Mouse (Mus musculus) hematopoietic stem cell, adult 5-6 weeks (primary cell): ENCODE measurements around the gene Tsga13. TPM values are rescaled to one million over a fixed set of nuclear protein-coding genes. Genes with fewer than 3 reads are reported as not detected.

ENCODE experiments used
- ATAC-seq, 2 experiments: fragments of 125-278 bp in 1 of 2; replicated peaks in 1 of 2; 2 replicates each; pipeline ENCODE4 v1.8.0; 2016 to 2017; ENCODE audit warnings: inconsistent platforms in 2 of 2, mild to moderate bottlenecking in 2 of 2, moderate number of reproducible peaks in 2 of 2, low read depth in 1 of 2, moderate TSS enrichment in 1 of 2; ENCODE audit not compliant: low FRiP score in 2 of 2, poor library complexity in 2 of 2, severe bottlenecking in 2 of 2, insufficient read depth in 1 of 2, low TSS enrichment in 1 of 2
- total RNA-seq: library from RNA; stranded (forward); fragments of 172-1452, 232-1000 nt; gene quantifications from 2 replicates; pipeline ENCODE4 v1.2.3, GENCODE M21; 2017

Gene Tsga13
- total RNA-seq, 1 experiment from 2014 or later = not detected

GRCm38 (mm10) chr6:30883491-30883890 is 31.9 kb downstream of the Tsga13 start:
- ATAC-seq = no peak

GRCm38 (mm10) chr6:30876661-30877060 is 38.7 kb downstream of the Tsga13 start:
- no peak for ATAC-seq

GRCm38 (mm10) chr6:30866501-30866900 is 48.9 kb downstream of the Tsga13 start:
- no peak for ATAC-seq

- ATAC-seq = no peak
Measured at GRCm38 (mm10) chr6:30865031-30865678, 50.2 kb downstream of the Tsga13 start.

- no peak; a peak in 1 of 4 replicates for ATAC-seq
Measured at GRCm38 (mm10) chr6:30855956-30856355, 59.4 kb downstream of the Tsga13 start.

GRCm38 (mm10) chr6:30855205-30855604 is 60.2 kb downstream of the Tsga13 start:
- no peak for ATAC-seq

GRCm38 (mm10) chr6:30849818-30850217 is 65.6 kb downstream of the Tsga13 start:
- ATAC-seq = no peak

Other genes starting within 250 kb of the Tsga13 start
- gene Cep41, start 221.8 kb downstream of the Tsga13 start, total RNA-seq = 11.1 and 16.6 TPM in 2 replicates
- 0.25 and 2.1 TPM in 2 replicates for gene Mest, start 192.0 kb downstream of the Tsga13 start, total RNA-seq
- 51.7 and 58.3 TPM in 2 replicates for gene Copg2, start 18.8 kb downstream of the Tsga13 start, total RNA-seq
- not detected in 2 replicates for gene Klf14, start 43.5 kb upstream of the Tsga13 start, total RNA-seq